Mouse (Mus musculus) stomach, postnatal 0 days (tissue): ENCODE results near the gene Mrpl3. TPM values are rescaled to one million over a fixed set of nuclear protein-coding genes. Genes with fewer than 3 reads are reported as not detected.

Experiments used
- ATAC-seq: fragments of 200-750 bp; cut with Nextera tagmentation; 2 replicates; pipeline ENCODE4 v1.8.0; 2017; ENCODE audit not compliant: low FRiP score, low TSS enrichment
- DNase-seq: peaks from one replicate; pipeline ENCODE4 v3.0.0-alpha.2; 2016; ENCODE audit warnings: low spot score
- H3K27ac ChIP-seq: fragments of 300-500 bp; sonication (generic); replicated peaks from 2 replicates; pipeline ENCODE4 v1.5.1; 2014; ENCODE audit warnings: mild to moderate bottlenecking, control low read depth
- H3K27me3 ChIP-seq: fragments of 300-500 bp; sonication (generic); 2 replicates; pipeline ENCODE4 v1.6.1; 2014; ENCODE audit warnings: low read length; ENCODE audit not compliant: control insufficient read depth, insufficient read depth
- H3K36me3 ChIP-seq: fragments of 300-500 bp; sonication (generic); 2 replicates; pipeline ENCODE4 v1.6.1; 2014; ENCODE audit warnings: low read length, mixed read lengths; ENCODE audit not compliant: control insufficient read depth, insufficient read depth
- H3K4me1 ChIP-seq: fragments of 300-500 bp; sonication (generic); replicated peaks from 2 replicates; pipeline ENCODE4 v1.6.1; 2014; ENCODE audit warnings: antibody characterized with exemption; ENCODE audit not compliant: control insufficient read depth, insufficient read depth
- H3K4me2 ChIP-seq: fragments of 300-500 bp; sonication (generic); replicated peaks from 2 replicates; pipeline ENCODE4 v1.6.1; 2014; ENCODE audit warnings: low read depth, mild to moderate bottlenecking, control low read depth, moderate library complexity
- H3K4me3 ChIP-seq: fragments of 300-500 bp; sonication (generic); 2 replicates; pipeline ENCODE4 v1.5.1; 2014; ENCODE audit warnings: low read depth, low read length, control low read depth
- H3K9ac ChIP-seq: fragments of 300-500 bp; sonication (generic); 2 replicates; pipeline ENCODE4 v1.6.1; 2014; ENCODE audit warnings: mild to moderate bottlenecking, low read length, control low read depth, mixed read lengths
- H3K9me3 ChIP-seq: fragments of 300-500 bp; sonication (generic); 2 replicates; pipeline ENCODE4 v1.6.1; 2016; ENCODE audit warnings: low read length; ENCODE audit not compliant: control insufficient read depth
- CTCF ChIP-seq: IDR thresholded peaks from 2 replicates; pipeline ENCODE4 v1.5.1; 2016; ENCODE audit warnings: antibody characterized with exemption, low read depth, mild to moderate bottlenecking, moderate library complexity
- EP300 ChIP-seq: optimal IDR thresholded peaks from 2 replicates; pipeline ENCODE3; 2016; ENCODE audit warnings: antibody characterized with exemption
- WGBS: fragments of 180-500 bp; shearing (Covaris S2); extraction: QIAGEN DNeasy Blood & Tissue Kit; methylation state at CpG from one replicate; pipeline ENCODE4 v1.1.7; 2014; 5-methylcytosine and 5-hydroxymethylcytosine counted together
- polyA plus RNA-seq: library from polyadenylated mRNA; unstranded; fragments of >200 nt; fragmentation: Nextera tagmentation; extraction: Ambion mirVana; gene quantifications from 2 replicates; pipeline ENCODE4 v1.2.1, GENCODE M21; 2015

Mrpl3 gene
- polyA plus RNA-seq, 1 experiment from 2014 or later = 65.9 TPM

- Histone ChIP-seq H3K9me3 (no peaks in the 10 kb centered on the region), H3K4me2 (no peak overlapping the region), H3K27me3 (no peaks in the 10 kb centered on the region), H3K9ac (no peak overlapping the region), H3K4me3 (no peak overlapping the region), H3K36me3 (no peaks in the 10 kb centered on the region), H3K27ac (no peak overlapping the region), H3K4me1 (no peaks in the 10 kb centered on the region)
- ATAC-seq (no peak), DNase-seq (no peak)
- 69% methylated on average over 3 of the region's 3 CpGs for WGBS
- TF ChIP-seq EP300 = no peak
- no peak for TF ChIP-seq CTCF
These were observed 15.2 kb upstream of the Mrpl3 start for GRCm38 (mm10) chr9:105037847-105038246.

- 56% methylated on average over 7 of the region's 7 CpGs for WGBS
- H3K9ac ChIP-seq = no peak overlapping the region
- no peaks in the 10 kb centered on the region for H3K4me1 ChIP-seq
- no peak overlapping the region for H3K27ac ChIP-seq
- H3K4me2 ChIP-seq = no peak overlapping the region
- DNase-seq (no peak), ATAC-seq (no peak)
- H3K27me3 ChIP-seq = no peaks in the 10 kb centered on the region
- no peaks in the 10 kb centered on the region for H3K9me3 ChIP-seq
- no peak for TF ChIP-seq CTCF
- TF ChIP-seq EP300 = no peak
- H3K4me3 ChIP-seq = no peak overlapping the region
- H3K36me3 ChIP-seq = no peaks in the 10 kb centered on the region
These were observed 7.0 kb upstream of the Mrpl3 start for GRCm38 (mm10) chr9:105046014-105046413.

GRCm38 (mm10) chr9:105048351-105048750, 4.7 kb upstream of the Mrpl3 start:
- DNase-seq (no peak), ATAC-seq (no peak)
- Histone ChIP-seq H3K4me2 (no peak overlapping the region), H3K36me3 (no peaks in the 10 kb centered on the region), H3K27me3 (no peaks in the 10 kb centered on the region), H3K4me1 (no peaks in the 10 kb centered on the region), H3K27ac (no peak overlapping the region), H3K9ac (no peak overlapping the region), H3K9me3 (no peaks in the 10 kb centered on the region), H3K4me3 (no peak overlapping the region)
- 62% methylated on average over 10 of the region's 10 CpGs for WGBS
- TF ChIP-seq CTCF (no peak), EP300 (no peak)

GRCm38 (mm10) chr9:105049636-105050035, 3.4 kb upstream of the Mrpl3 start:
- Histone ChIP-seq H3K4me1 (no peaks in the 10 kb centered on the region), H3K9ac (no peak overlapping the region), H3K36me3 (no peaks in the 10 kb centered on the region), H3K27ac (no peak overlapping the region), H3K27me3 (no peaks in the 10 kb centered on the region), H3K9me3 (no peaks in the 10 kb centered on the region), H3K4me2 (no peak overlapping the region), H3K4me3 (no peak overlapping the region)
- TF ChIP-seq EP300 (no peak), CTCF (no peak)
- WGBS = 49% methylated on average over 2 of the region's 2 CpGs
- DNase-seq = no peak
- ATAC-seq = no peak

- TF ChIP-seq CTCF = peak; percentile 45
- no peak for TF ChIP-seq EP300
- Histone ChIP-seq H3K9ac (no peak overlapping the region), H3K4me2 (no peak overlapping the region), H3K4me3 (no peak overlapping the region), H3K27ac (no peak overlapping the region), H3K4me1 (no peaks in the 10 kb centered on the region), H3K27me3 (no peaks in the 10 kb centered on the region), H3K36me3 (no peaks in the 10 kb centered on the region), H3K9me3 (no peaks in the 10 kb centered on the region)
- DNase-seq (no peak), ATAC-seq (no peak)
- WGBS = 61% methylated on average over 2 of the region's 2 CpGs
These were observed 2.8 kb upstream of the Mrpl3 start for GRCm38 (mm10) chr9:105050257-105050656.

- Histone ChIP-seq H3K9ac (peak overlapping the region; percentile 100), H3K4me2 (peak overlapping the region; percentile 71), H3K27me3 (no peaks in the 10 kb centered on the region), H3K4me3 (peak overlapping the region; percentile 99), H3K9me3 (no peaks in the 10 kb centered on the region), H3K27ac (peak overlapping the region; percentile 86), H3K36me3 (peaks cover 12% of the 10 kb centered on the region; the same call in 1 of the 2 replicates), H3K4me1 (no peaks in the 10 kb centered on the region)
- no peak for TF ChIP-seq CTCF
- TF ChIP-seq EP300 = no peak
- 32% methylated on average over 4 of the region's 4 CpGs for WGBS
- ATAC-seq = no peak
- no peak for DNase-seq
These were observed 773 bp downstream of the Mrpl3 start for GRCm38 (mm10) chr9:105053812-105054211.
